Mouse (Mus musculus): ENCODE results near the gene Nt5e. TPM values are rescaled to one million over a fixed set of nuclear protein-coding genes. Genes with fewer than 3 reads are reported as not detected.
"Not testable (repeated sequence)": the region's sequence is repeated elsewhere in the genome, so short reads cannot be mapped to it uniquely, and the experiment has no call there.

The Nt5e gene
- polyA plus RNA-seq (2015; fragmentation: Nextera tagmentation; extraction: Ambion mirVana): 4.4 and 5.0 TPM in 2 replicates

DNA sequence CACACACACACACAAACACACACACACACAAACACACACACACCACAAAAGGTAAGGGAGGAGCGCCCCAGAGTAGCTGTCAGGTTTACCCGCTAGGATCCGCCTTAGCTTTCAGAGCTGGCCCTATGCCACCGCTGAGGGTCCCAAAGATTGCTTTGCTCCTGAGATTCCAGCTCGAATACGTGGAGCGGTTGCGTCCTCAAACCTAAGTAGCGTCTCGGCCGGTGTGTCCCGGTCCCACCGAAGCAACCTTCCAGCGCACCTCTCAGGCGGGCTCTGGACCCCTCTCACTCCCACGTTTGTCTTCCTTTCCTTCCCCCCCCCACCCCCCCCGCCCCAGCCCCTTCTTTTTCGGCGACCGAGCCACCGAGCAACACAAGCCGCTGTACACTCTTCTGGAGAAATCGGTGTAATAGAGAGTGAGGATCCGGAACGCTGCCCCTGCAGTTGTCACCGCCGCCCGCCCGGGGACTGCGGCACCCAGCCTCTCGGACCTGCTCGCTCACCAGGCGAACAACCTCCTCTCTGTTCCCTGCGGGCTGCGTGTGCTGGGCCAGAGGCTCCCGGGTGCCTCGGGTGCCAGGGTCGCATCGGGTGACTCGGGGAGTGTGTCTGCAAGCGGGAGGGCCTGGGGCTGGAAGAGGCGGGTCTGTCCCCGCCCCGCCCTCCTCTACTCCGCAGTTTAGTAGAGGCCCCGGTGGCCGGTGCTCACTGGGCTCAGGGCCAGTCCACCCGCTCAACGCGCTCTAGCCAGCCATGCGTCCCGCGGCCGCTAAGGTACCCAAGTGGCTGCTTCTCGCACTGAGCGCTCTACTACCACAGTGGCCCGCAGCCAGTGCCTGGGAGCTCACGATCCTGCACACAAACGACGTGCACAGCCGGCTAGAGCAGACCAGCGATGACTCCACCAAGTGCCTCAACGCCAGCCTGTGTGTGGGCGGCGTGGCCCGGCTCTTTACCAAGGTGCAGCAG lies at the start of gene Nt5e:
TSS of gene Nt5e (plus strand) at position 268 of the 972 bp plus-strand sequence.
- Histone ChIP-seq H3K36me3 (no peaks in the 10 kb centered on the region), H3K9ac (peak within 1 kb of the TSS; percentile 59), H3K27ac (peak within 1 kb of the TSS; percentile 75), H3K4me1 (replicated peaks) (peaks cover 5% of the 10 kb centered on the region), H3K4me3 (peak within 1 kb of the TSS; percentile 67), H3K9me3 (replicated peaks) (no peaks in the 10 kb centered on the region), H3K27me3 (no peaks in the 10 kb centered on the region), H3K4me2 (peak within 1 kb of the TSS; percentile 93)
- under 1% methylated on average over 65 of the region's 66 CpGs for WGBS
- peak; percentile 98 for ATAC-seq (replicated peaks; ENCODE audit: insufficient number of reproducible peaks, insufficient read depth, low FRiP score, low read depth)

GRCm38 (mm10) chr9:88277588-88277987 lies 49.4 kb upstream of the Nt5e start:
- H3K27me3 ChIP-seq: no peaks in the 10 kb centered on the region
- H3K9me3 ChIP-seq (replicated peaks): no peaks in the 10 kb centered on the region
- no peak overlapping the region for H3K9ac ChIP-seq
- 69% methylated on average over 4 of the region's 4 CpGs for WGBS
- peaks cover 27% of the 10 kb centered on the region for H3K4me1 ChIP-seq (replicated peaks)
- no peak overlapping the region for H3K4me3 ChIP-seq
- no peaks in the 10 kb centered on the region for H3K36me3 ChIP-seq
- H3K4me2 ChIP-seq: no peak overlapping the region
- H3K27ac ChIP-seq: peak overlapping the region; percentile 82
- ATAC-seq (replicated peaks; ENCODE audit: insufficient number of reproducible peaks, insufficient read depth, low FRiP score, low read depth): no peak

DNA sequence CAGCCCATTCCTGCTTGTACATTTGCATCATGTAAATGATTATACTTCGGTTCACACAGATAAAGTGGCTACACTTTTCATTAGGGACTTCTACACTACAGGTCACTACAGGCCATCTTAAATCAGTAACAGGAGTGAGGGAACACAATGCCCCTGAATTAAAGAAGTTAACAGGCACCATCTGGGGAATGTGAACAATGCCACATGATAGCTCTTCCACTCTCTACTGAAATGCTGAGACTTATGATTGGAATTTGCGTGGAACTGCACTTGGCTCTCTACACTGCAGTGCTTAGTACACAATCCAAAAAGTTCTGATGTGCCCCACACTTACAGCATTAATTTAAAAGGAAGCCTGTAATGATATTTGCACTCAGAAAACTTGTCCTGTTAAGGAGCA lies 47.3 kb upstream of the Nt5e start:
- no peak overlapping the region for H3K9ac ChIP-seq
- 42% methylated on average over 2 of the region's 2 CpGs for WGBS
- no peaks in the 10 kb centered on the region for H3K36me3 ChIP-seq
- H3K27ac ChIP-seq: no peak overlapping the region
- H3K9me3 ChIP-seq (replicated peaks): no peaks in the 10 kb centered on the region
- peaks cover 20% of the 10 kb centered on the region for H3K4me1 ChIP-seq (replicated peaks)
- H3K4me2 ChIP-seq: no peak overlapping the region
- H3K4me3 ChIP-seq: no peak overlapping the region
- H3K27me3 ChIP-seq: no peaks in the 10 kb centered on the region
- no peak for ATAC-seq (replicated peaks; ENCODE audit: insufficient number of reproducible peaks, insufficient read depth, low FRiP score, low read depth)

DNA sequence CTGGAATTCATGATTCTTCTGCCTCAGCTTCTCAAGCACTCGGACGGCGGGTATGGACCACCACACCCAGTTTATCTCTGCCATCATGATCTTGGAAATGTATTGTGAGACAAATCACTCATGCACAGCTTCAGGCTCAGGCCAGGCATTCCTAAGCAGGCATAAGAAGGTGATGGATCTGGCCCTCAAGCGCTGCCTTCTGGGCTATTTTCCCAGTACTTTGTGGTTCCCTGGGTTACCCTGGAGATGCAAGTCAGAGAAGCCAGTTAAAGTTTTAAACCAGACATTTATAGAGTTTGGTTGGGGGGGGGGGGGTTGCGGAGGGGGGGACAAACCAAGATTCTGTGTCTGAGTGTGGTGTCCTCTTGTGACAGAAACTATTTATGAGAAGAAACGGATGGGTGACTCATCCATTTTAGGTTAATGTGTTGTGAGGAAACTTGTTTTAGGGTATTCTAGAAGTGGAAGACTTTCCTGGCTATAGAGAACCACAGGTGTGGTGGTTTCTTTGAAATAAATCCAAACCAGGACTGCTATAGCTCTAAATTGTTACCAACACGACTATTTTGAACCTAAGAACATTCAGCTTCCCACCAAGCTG lies 37.3 kb upstream of the Nt5e start:
- Histone ChIP-seq H3K27me3 (no peaks in the 10 kb centered on the region), H3K9ac (no peak overlapping the region), H3K27ac (no peak overlapping the region), H3K4me1 (replicated peaks) (no peaks in the 10 kb centered on the region), H3K36me3 (no peaks in the 10 kb centered on the region), H3K9me3 (replicated peaks) (no peaks in the 10 kb centered on the region), H3K4me2 (no peak overlapping the region), H3K4me3 (no peak overlapping the region)
- WGBS: 85% methylated on average over 7 of the region's 7 CpGs
- no peak for ATAC-seq (replicated peaks; ENCODE audit: insufficient number of reproducible peaks, insufficient read depth, low FRiP score, low read depth)

- Histone ChIP-seq H3K9ac (no peak overlapping the region), H3K27ac (no peak overlapping the region), H3K4me1 (replicated peaks) (0 out of 2 replicates have a peak, but pooled peaks cover 2% of the 10 kb centered on the region), H3K4me2 (no peak overlapping the region), H3K4me3 (no peak overlapping the region), H3K9me3 (replicated peaks) (no peaks in the 10 kb centered on the region), H3K36me3 (no peaks in the 10 kb centered on the region), H3K27me3 (no peaks in the 10 kb centered on the region)
- WGBS: 69% methylated on average over 2 of the region's 2 CpGs
- no peak for ATAC-seq (replicated peaks; ENCODE audit: insufficient number of reproducible peaks, insufficient read depth, low FRiP score, low read depth)
Observed at GRCm38 (mm10) chr9:88292836-88293370, 34.1 kb upstream of the Nt5e start.

GRCm38 (mm10) chr9:88295798-88296197 lies 31.2 kb upstream of the Nt5e start:
- 38% methylated on average over 4 of the region's 4 CpGs for WGBS
- no peak overlapping the region for H3K27ac ChIP-seq
- no peak overlapping the region for H3K9ac ChIP-seq

GRCm38 (mm10) chr9:88296321-88296720 lies 30.7 kb upstream of the Nt5e start:
- 56% methylated on average over 5 of the region's 5 CpGs for WGBS
- no peak overlapping the region for H3K4me3 ChIP-seq
- no peak overlapping the region for H3K9ac ChIP-seq
- no peak overlapping the region for H3K27ac ChIP-seq
- ATAC-seq (replicated peaks; ENCODE audit: insufficient number of reproducible peaks, insufficient read depth, low FRiP score, low read depth): 0 out of 2 replicates have a peak, but pooled peaks have one; percentile 31
- no peaks in the 10 kb centered on the region for H3K27me3 ChIP-seq
- 0 out of 2 replicates have a peak, but pooled peaks cover 2% of the 10 kb centered on the region for H3K4me1 ChIP-seq (replicated peaks)
- 0 out of 2 replicates have a peak, but pooled peaks cover 3% of the 10 kb centered on the region for H3K9me3 ChIP-seq (replicated peaks)
- H3K36me3 ChIP-seq: no peaks in the 10 kb centered on the region
- no peak overlapping the region for H3K4me2 ChIP-seq

More at GRCm38 (mm10) chr9:88295798-88296197, 31.2 kb upstream of the Nt5e start:
- Histone ChIP-seq H3K4me3 (no peak overlapping the region), H3K27me3 (no peaks in the 10 kb centered on the region), H3K36me3 (no peaks in the 10 kb centered on the region), H3K9me3 (replicated peaks) (0 out of 2 replicates have a peak, but pooled peaks cover 3% of the 10 kb centered on the region), H3K4me2 (no peak overlapping the region), H3K4me1 (replicated peaks) (0 out of 2 replicates have a peak, but pooled peaks cover 2% of the 10 kb centered on the region)
- ATAC-seq (replicated peaks; ENCODE audit: insufficient number of reproducible peaks, insufficient read depth, low FRiP score, low read depth): no peak

GRCm38 (mm10) chr9:88297244-88297643 lies 29.8 kb upstream of the Nt5e start:
- H3K4me2 ChIP-seq; H3K4me3 ChIP-seq; H3K9ac ChIP-seq; H3K36me3 ChIP-seq; H3K9me3 ChIP-seq (replicated peaks); ATAC-seq (replicated peaks; ENCODE audit: insufficient number of reproducible peaks, insufficient read depth, low FRiP score, low read depth); H3K27me3 ChIP-seq; H3K4me1 ChIP-seq (replicated peaks); H3K27ac ChIP-seq: not testable (repeated sequence)
- 77% methylated on average over 3 of the region's 3 CpGs for WGBS

DNA sequence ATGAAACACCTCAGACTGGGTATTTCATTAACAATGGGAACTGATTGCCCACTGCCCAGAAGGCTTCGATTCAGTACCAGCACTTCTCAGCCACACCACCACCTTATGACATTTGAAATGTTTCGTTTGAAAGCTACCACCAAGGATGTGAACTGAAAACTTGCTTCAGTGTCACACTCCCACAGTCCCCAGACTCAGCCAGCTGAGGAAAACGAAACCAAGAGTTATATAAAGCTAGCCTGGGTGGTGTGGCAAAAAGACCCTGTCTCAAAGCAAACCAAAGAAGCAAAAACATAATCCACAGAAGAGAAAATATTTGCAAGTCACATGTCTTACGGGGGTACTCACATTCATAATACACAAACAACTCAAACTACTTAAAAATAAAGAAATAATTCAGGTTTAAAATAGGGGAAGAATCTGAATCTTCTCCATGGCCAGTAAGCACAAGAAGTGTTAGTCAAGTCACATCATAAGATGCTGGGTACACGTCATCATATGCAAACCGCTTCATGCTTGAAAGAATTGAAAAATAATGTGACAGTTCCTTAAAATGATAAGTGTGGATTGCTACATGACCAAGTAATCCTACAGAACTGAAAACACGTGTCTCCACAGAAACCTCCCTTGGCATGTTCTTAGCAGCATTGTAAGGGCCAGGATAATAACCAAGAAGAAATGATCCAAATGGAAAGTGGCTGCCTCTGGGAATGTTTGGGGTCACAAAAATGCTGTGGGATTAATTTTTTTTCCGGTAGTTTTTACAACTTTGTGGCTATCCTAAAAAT lies 28.9 kb upstream of the Nt5e start:
- H3K9ac ChIP-seq: no peak overlapping the region
- no peaks in the 10 kb centered on the region for H3K27me3 ChIP-seq
- H3K27ac ChIP-seq: no peak overlapping the region
- H3K36me3 ChIP-seq: no peaks in the 10 kb centered on the region
- no peak for ATAC-seq (replicated peaks; ENCODE audit: insufficient number of reproducible peaks, insufficient read depth, low FRiP score, low read depth)
- 0 out of 2 replicates have a peak, but pooled peaks cover 2% of the 10 kb centered on the region for H3K4me1 ChIP-seq (replicated peaks)
- no peak overlapping the region for H3K4me2 ChIP-seq
- 75% methylated on average over 8 of the region's 8 CpGs for WGBS
- no peak overlapping the region for H3K4me3 ChIP-seq
- 0 out of 2 replicates have a peak, but pooled peaks cover 3% of the 10 kb centered on the region for H3K9me3 ChIP-seq (replicated peaks)

GRCm38 (mm10) chr9:88307019-88307618 lies 19.9 kb upstream of the Nt5e start:
- H3K27ac ChIP-seq: no peak overlapping the region
- no peak overlapping the region for H3K4me3 ChIP-seq
- no peaks in the 10 kb centered on the region for H3K9me3 ChIP-seq (replicated peaks)
- no peak overlapping the region for H3K4me2 ChIP-seq
- no peak for ATAC-seq (replicated peaks; ENCODE audit: insufficient number of reproducible peaks, insufficient read depth, low FRiP score, low read depth)
- 81% methylated on average over 2 of the region's 2 CpGs for WGBS
- H3K4me1 ChIP-seq (replicated peaks): no peaks in the 10 kb centered on the region
- H3K36me3 ChIP-seq: no peaks in the 10 kb centered on the region
- H3K27me3 ChIP-seq: no peaks in the 10 kb centered on the region
- H3K9ac ChIP-seq: no peak overlapping the region
